Mouse (Mus musculus) kidney, embryonic 15.5 days (tissue): ENCODE results near the gene 3110040M04Rik. TPM values are rescaled to one million over a fixed set of nuclear protein-coding genes. Genes with fewer than 3 reads are reported as not detected.
"Not testable (repeated sequence)": the region's sequence is repeated elsewhere in the genome, so short reads cannot be mapped to it uniquely, and the experiment has no call there.

ENCODE experiments used
- ATAC-seq: fragments of 200-750 bp; cut with Nextera tagmentation; replicated peaks from 2 replicates; pipeline ENCODE4 v1.8.0; 2017; ENCODE audit warnings: moderate TSS enrichment; ENCODE audit not compliant: low FRiP score
- H3K27ac ChIP-seq: fragments of 300-500 bp; sonication (generic); 2 replicates; pipeline ENCODE4 v1.5.1; 2015; ENCODE audit warnings: mild to moderate bottlenecking, inconsistent platforms
- H3K27me3 ChIP-seq: fragments of 300-500 bp; sonication (generic); 2 replicates; pipeline ENCODE4 v1.6.1; 2015; ENCODE audit warnings: inconsistent platforms
- H3K36me3 ChIP-seq: fragments of 300-500 bp; sonication (generic); 2 replicates; pipeline ENCODE4 v1.6.1; 2015; ENCODE audit warnings: inconsistent platforms
- H3K4me1 ChIP-seq: fragments of 300-500 bp; sonication (generic); 2 replicates; pipeline ENCODE4 v1.6.1; 2015; ENCODE audit warnings: inconsistent platforms
- H3K4me2 ChIP-seq: fragments of 300-500 bp; sonication (generic); 2 replicates; pipeline ENCODE4 v1.6.1; 2015; ENCODE audit warnings: moderate library complexity, mild to moderate bottlenecking, inconsistent platforms
- H3K4me3 ChIP-seq: fragments of 300-500 bp; sonication (generic); replicated peaks from 2 replicates; pipeline ENCODE4 v1.5.1; 2015; ENCODE audit warnings: mild to moderate bottlenecking, inconsistent platforms
- H3K9ac ChIP-seq: fragments of 300-500 bp; sonication (generic); 2 replicates; pipeline ENCODE4 v1.6.1; 2015; ENCODE audit warnings: mild to moderate bottlenecking, inconsistent platforms
- H3K9me3 ChIP-seq: fragments of 300-500 bp; sonication (generic); replicated peaks from 2 replicates; pipeline ENCODE4 v1.6.1; 2016; ENCODE audit warnings: inconsistent platforms
- WGBS: fragments of 180-500 bp; shearing (Covaris S2); methylation state at CpG from one replicate; pipeline ENCODE4 v1.1.7; 2015; ENCODE audit warnings: mixed read lengths; 5-methylcytosine and 5-hydroxymethylcytosine counted together
- polyA plus RNA-seq: library from polyadenylated mRNA; unstranded; fragments of >200 nt; fragmentation: Nextera tagmentation; extraction: Ambion mirVana; gene quantifications from 2 replicates; pipeline ENCODE4 v1.2.1, GENCODE M21; 2015

Gene 3110040M04Rik
- polyA plus RNA-seq, 1 experiment from 2014 or later: 0.55 TPM

GRCm38 (mm10) chr1:151177030-151177936, 26.6 kb upstream of the 3110040M04Rik start:
- Histone ChIP-seq H3K4me1 (peaks cover 19% of the 10 kb centered on the region; the same call in 1 of the 2 replicates), H3K9me3 (no peaks in the 10 kb centered on the region), H3K4me2 (peak overlapping the region; percentile 50), H3K27me3 (no peaks in the 10 kb centered on the region), H3K36me3 (no peaks in the 10 kb centered on the region), H3K4me3 (peak overlapping the region; percentile 28), H3K9ac (no peak overlapping the region), H3K27ac (peak overlapping the region; percentile 67)
- peak; percentile 93 for ATAC-seq
- 11% methylated on average over 10 of the region's 10 CpGs for WGBS

DNA sequence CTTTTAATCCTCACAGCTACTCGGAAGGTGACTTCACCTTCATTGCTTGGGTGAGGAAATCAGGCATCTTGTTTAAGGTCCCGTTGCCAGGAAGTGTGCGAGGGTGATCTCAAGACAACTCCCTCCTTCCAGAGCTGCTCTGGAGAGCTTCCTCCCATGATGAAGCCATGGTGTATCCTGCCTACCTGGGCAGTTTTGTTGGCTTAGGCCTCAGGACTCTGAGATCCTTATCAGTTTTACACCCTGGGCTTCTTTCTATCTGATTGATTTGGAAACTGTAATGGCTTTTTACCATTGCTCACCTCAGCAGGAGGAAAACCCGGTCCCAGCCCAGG, 26.0 kb upstream of the 3110040M04Rik start:
- H3K9me3 ChIP-seq: no peaks in the 10 kb centered on the region
- peak; percentile 68 for ATAC-seq
- H3K36me3 ChIP-seq: no peaks in the 10 kb centered on the region
- no peaks in the 10 kb centered on the region for H3K27me3 ChIP-seq
- peak overlapping the region; percentile 50 for H3K4me2 ChIP-seq
- H3K4me1 ChIP-seq: peaks cover 19% of the 10 kb centered on the region; the same call in 1 of the 2 replicates
- peak overlapping the region; percentile 28 for H3K4me3 ChIP-seq
- peak overlapping the region; percentile 67 for H3K27ac ChIP-seq
- WGBS: 7% methylated on average over 4 of the region's 4 CpGs
- H3K9ac ChIP-seq: no peak overlapping the region

GRCm38 (mm10) chr1:151178505-151179083, 25.3 kb upstream of the 3110040M04Rik start:
- H3K36me3 ChIP-seq: no peaks in the 10 kb centered on the region
- peak overlapping the region; percentile 67 for H3K27ac ChIP-seq
- H3K4me1 ChIP-seq: peaks cover 19% of the 10 kb centered on the region; the same call in 1 of the 2 replicates
- no peaks in the 10 kb centered on the region for H3K27me3 ChIP-seq
- 42% methylated on average over 2 of the region's 2 CpGs for WGBS
- no peak overlapping the region for H3K4me3 ChIP-seq
- no peaks in the 10 kb centered on the region for H3K9me3 ChIP-seq
- H3K4me2 ChIP-seq: no peak overlapping the region
- 0 out of 2 replicates have a peak, but pooled peaks have one; percentile 21 for ATAC-seq
- no peak overlapping the region for H3K9ac ChIP-seq

DNA sequence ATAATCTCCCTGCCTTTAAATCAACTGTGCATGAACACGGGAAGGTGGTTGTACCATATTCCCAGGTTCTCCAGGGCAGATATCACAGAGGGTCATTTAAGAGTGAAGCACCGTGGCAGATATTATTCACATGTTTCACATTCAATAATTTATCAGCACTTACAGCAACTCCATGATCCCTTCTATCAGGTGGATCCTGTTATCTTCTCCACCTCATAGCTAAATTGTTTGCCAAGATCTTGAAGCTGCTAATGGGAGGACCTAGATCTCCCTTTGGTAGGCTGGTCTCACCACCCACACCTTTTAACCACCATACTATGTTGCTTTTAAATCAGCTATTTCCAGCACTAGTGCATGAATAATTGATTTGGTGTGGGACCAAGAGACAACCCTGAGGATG, 23.8 kb upstream of the 3110040M04Rik start:
- Histone ChIP-seq H3K36me3 (no peaks in the 10 kb centered on the region), H3K4me2 (no peak overlapping the region), H3K4me1 (peaks cover 19% of the 10 kb centered on the region; the same call in 1 of the 2 replicates), H3K27me3 (no peaks in the 10 kb centered on the region), H3K4me3 (no peak overlapping the region), H3K27ac (no peak overlapping the region), H3K9ac (no peak overlapping the region), H3K9me3 (no peaks in the 10 kb centered on the region)
- ATAC-seq: no peak
- WGBS: 94% methylated on average over 2 of the region's 2 CpGs

DNA sequence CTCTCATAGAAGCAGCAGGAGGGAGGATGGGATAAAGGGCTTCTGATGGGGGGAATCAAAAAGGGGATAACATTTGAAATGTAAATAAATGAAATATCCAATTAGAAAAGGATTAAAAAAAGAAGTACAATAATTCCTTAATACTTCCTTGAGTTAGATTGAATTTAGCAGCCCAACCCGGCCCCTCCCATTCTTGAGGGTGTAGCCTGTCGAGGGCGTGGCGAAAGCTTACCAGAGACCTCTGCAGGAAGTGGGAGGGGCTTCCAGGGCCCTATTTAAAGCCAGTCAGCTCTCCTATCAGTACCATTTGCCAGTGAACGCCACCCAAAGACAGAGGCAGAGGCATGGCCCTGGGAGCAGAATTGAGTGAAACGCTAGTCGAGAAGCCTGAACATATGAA, 21.7 kb upstream of the 3110040M04Rik start, which contains the start of gene Gm47985:
Gm47985 (plus strand) TSS at position 272 of the 400 bp plus-strand sequence.
- not testable (repeated sequence) for H3K36me3 ChIP-seq, H3K27ac ChIP-seq, ATAC-seq, H3K27me3 ChIP-seq, H3K9ac ChIP-seq, H3K4me2 ChIP-seq, H3K4me3 ChIP-seq, H3K9me3 ChIP-seq
- H3K4me1 ChIP-seq: peaks cover 12% of the 10 kb centered on the region; the same call in 1 of the 2 replicates
- 100% methylated on average over 1 of the region's 7 CpGs for WGBS

DNA sequence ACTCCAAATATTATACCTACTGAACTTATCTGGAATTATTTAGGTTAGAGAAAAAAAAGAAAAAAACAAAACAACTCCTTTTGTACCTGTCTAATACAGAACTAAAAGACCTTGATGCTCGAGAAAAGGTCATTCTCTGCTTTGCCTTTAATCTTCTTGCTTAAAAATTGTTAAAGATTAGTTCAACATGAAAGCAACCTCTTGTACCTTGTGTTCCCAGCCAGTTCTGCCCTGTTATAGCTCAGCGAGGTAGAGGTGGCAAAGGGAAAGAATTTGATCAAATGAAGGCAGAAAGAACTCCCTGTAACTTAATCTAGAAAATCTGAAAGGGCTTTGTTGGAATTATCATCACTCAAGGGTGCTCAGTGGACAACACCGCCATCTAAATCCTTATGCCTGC, 17.7 kb upstream of the 3110040M04Rik start:
- H3K4me2 ChIP-seq, H3K27me3 ChIP-seq, H3K9me3 ChIP-seq, H3K4me1 ChIP-seq, H3K4me3 ChIP-seq, H3K36me3 ChIP-seq, H3K9ac ChIP-seq: not testable (repeated sequence)
- WGBS: 70% methylated on average over 3 of the region's 3 CpGs
- ATAC-seq: peak; percentile 33
- H3K27ac ChIP-seq: peak overlapping the region; percentile 22; the same call in 1 of the 2 replicates

- 0 out of 2 replicates have a peak overlapping the region, but pooled peaks have one; percentile 22 for H3K27ac ChIP-seq
- not testable (repeated sequence) for ATAC-seq, H3K36me3 ChIP-seq, H3K9me3 ChIP-seq, H3K9ac ChIP-seq, H3K4me3 ChIP-seq, H3K4me1 ChIP-seq, H3K27me3 ChIP-seq, H3K4me2 ChIP-seq
- 75% methylated on average over 4 of the region's 4 CpGs for WGBS
Observed at GRCm38 (mm10) chr1:151186879-151187424, 17.0 kb upstream of the 3110040M04Rik start.

DNA sequence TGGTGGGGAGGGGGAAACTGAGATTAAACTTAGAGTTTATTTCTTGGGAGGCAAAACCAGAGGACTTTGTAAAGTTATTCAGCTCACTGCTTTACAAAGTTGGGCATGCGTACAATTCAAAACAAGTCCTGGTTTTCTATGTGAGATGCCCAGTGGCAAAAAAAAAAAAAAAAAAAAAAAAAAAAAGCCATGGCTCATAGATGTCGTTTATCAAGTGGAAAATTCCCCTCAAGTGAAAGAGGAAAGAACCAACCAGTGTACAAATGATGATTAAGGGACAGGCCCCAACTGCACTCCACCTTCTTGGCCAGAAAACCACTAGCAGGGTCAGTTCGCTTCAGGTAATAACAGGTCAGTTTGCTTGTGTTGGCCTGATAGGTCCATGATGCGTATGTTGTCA, 15.5 kb upstream of the 3110040M04Rik start:
- H3K9me3 ChIP-seq: no peaks in the 10 kb centered on the region
- 89% methylated on average over 4 of the region's 4 CpGs for WGBS
- H3K27ac ChIP-seq: no peak overlapping the region
- no peaks in the 10 kb centered on the region for H3K4me1 ChIP-seq
- H3K9ac ChIP-seq: no peak overlapping the region
- H3K36me3 ChIP-seq: no peaks in the 10 kb centered on the region
- no peak overlapping the region for H3K4me2 ChIP-seq
- no peaks in the 10 kb centered on the region for H3K27me3 ChIP-seq
- ATAC-seq: 0 out of 2 replicates have a peak, but pooled peaks have one; percentile 33
- no peak overlapping the region for H3K4me3 ChIP-seq

DNA sequence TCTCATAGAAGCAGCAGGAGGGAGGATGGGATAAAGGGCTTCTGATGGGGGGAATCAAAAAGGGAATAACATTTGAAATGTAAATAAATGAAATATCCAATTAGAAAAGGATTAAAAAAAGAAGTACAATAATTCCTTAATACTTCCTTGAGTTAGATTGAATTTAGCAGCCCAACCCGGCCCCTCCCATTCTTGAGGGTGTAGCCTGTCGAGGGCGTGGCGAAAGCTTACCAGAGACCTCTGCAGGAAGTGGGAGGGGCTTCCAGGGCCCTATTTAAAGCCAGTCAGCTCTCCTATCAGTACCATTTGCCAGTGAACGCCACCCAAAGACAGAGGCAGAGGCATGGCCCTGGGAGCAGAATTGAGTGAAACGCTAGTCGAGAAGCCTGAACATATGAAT, 11.8 kb upstream of the 3110040M04Rik start, which contains the start of gene Gm8947:
Gm8947 (plus strand) TSS at position 302 of the 400 bp plus-strand sequence.
- H3K36me3 ChIP-seq, ATAC-seq, H3K4me3 ChIP-seq, H3K27me3 ChIP-seq, H3K9me3 ChIP-seq, H3K27ac ChIP-seq, H3K4me1 ChIP-seq, H3K4me2 ChIP-seq, H3K9ac ChIP-seq: not testable (repeated sequence)
- no CpG with 5 or more reads among the region's 7 CpGs for WGBS

DNA sequence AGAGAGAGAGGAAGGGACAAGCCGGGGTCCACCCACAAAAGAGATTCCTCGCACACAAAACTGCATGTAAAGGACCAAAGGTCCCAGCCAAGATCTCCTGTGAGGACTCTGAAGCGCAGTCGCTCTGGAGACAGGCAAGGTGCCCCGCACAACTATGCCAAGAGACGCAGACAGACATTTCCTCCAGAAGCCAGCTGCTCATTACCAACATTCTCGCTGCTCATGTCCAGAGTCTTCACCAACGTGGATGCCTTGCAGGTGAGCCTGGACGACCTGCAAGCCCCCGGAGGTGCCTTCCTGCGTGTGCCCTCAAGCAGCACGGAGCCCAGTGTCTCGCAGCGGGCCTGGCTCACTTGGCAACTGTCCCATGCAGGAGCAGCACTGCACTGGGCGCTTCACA, 11.2 kb upstream of the 3110040M04Rik start:
- not testable (repeated sequence) for H3K4me1 ChIP-seq, H3K9me3 ChIP-seq, H3K36me3 ChIP-seq, H3K27ac ChIP-seq, H3K4me3 ChIP-seq, H3K27me3 ChIP-seq, H3K4me2 ChIP-seq, H3K9ac ChIP-seq, ATAC-seq
- 88% methylated on average over 15 of the region's 15 CpGs for WGBS

DNA sequence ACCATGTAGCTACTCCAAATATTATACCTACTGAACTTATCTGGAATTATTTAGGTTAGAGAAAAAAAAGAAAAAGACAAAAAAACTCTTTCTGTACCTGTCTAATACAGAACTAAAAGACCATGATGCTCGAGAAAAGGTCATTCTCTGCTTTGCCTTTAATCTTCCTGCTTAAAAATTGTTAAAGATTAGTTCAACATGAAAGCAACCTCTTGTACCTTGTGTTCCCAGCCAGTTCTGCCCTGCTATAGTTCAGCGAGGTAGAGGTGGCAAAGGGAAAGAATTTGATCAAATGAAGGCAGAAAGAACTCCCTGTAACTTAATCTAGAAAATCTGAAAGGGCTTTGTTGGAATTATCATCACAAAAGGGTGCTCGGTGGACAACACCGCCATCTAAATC, 7.9 kb upstream of the 3110040M04Rik start:
- not testable (repeated sequence) for H3K4me3 ChIP-seq, H3K27ac ChIP-seq, H3K4me1 ChIP-seq, H3K4me2 ChIP-seq, H3K27me3 ChIP-seq, H3K9me3 ChIP-seq, H3K9ac ChIP-seq, H3K36me3 ChIP-seq, ATAC-seq
- WGBS: 73% methylated on average over 4 of the region's 4 CpGs

DNA sequence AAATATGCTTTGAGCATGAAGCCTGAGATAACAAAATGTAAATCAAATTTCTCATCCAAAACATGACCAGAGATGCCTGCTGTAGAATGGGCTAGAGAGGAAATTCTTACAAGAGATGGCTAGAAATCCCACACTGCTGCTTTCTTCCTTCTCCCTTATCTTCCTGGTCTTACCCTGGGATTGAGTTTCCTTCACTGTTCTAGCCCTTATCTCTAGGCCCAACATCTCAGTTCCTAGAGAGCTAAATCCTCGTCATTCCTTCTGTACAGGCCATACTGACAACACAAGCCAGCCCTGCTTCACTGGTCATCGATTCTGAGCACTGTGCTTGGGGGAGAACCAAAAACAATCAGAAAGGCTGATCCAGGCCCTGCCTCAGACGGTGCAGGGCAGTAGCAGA, 7.2 kb upstream of the 3110040M04Rik start:
- not testable (repeated sequence) for H3K36me3 ChIP-seq, ATAC-seq, H3K27me3 ChIP-seq, H3K4me3 ChIP-seq, H3K4me2 ChIP-seq, H3K9me3 ChIP-seq, H3K9ac ChIP-seq, H3K4me1 ChIP-seq, H3K27ac ChIP-seq
- WGBS: 79% methylated on average over 3 of the region's 3 CpGs
